In genomic region chr9:23031916-23032315, GRCm38 (mm10) we compare ENCODE assay signal across 16 mouse cellular contexts.
A peak's percentile ranks its signal among the peaks of the same experiment; 100 is the strongest.
DNase-seq lines count a peak whose midpoint lies in the region; ATAC-seq and TF ChIP-seq lines count a peak whose summit lies in the region.
"Had no signal": no experiment of that assay in that cellular context is flagged by ENCODE, and none has a peak within 500 bp of the region (broad histone marks: within the 10 kb centered on the region; RNA-seq: fewer than 3 reads in every experiment).

No protein-coding gene starts in this region.

- TF ChIP-seq CTCF in midbrain, postnatal 0 days (IDR thresholded peaks at IDR 0.05) = no peak

- no peaks in the 10 kb centered on the region for H3K36me3 ChIP-seq in midbrain, embryonic 11.5 days (ENCODE audit: control insufficient read depth, insufficient read depth, low read length)
- H3K36me3 ChIP-seq in midbrain, postnatal 0 days (ENCODE audit: insufficient read depth, low read length) = no peaks in the 10 kb centered on the region
- no peaks in the 10 kb centered on the region for H3K36me3 ChIP-seq in hindbrain, embryonic 11.5 days (ENCODE audit: control insufficient read depth, insufficient read depth, low read length)
- H3K36me3 ChIP-seq: embryonic facial prominence, embryonic 15.5 days; neural tube, embryonic 15.5 days had no signal

- H3K4me2 ChIP-seq in midbrain, embryonic 11.5 days = no peak overlapping the region
- H3K4me2 ChIP-seq in midbrain, postnatal 0 days (ENCODE audit: low read depth, low read length, poor library complexity, severe bottlenecking) = no peak overlapping the region
- H3K4me2 ChIP-seq in hindbrain, embryonic 11.5 days (replicated peaks; ENCODE audit: low read depth, low read length) = no peak overlapping the region
- H3K4me2 ChIP-seq: embryonic facial prominence, embryonic 15.5 days; neural tube, embryonic 15.5 days had no signal

- H3K4me3 ChIP-seq in midbrain, embryonic 11.5 days (ENCODE audit: low read depth, low read length) = no peak overlapping the region
- H3K4me3 ChIP-seq in midbrain, postnatal 0 days (ENCODE audit: low read depth, low read length) = no peak overlapping the region
- no peak overlapping the region for H3K4me3 ChIP-seq in hindbrain, embryonic 11.5 days (ENCODE audit: low read depth, low read length)
- H3K4me3 ChIP-seq: embryonic facial prominence, embryonic 15.5 days; neural tube, embryonic 15.5 days had no signal

- ATAC-seq in midbrain, embryonic 11.5 days (ENCODE audit: low FRiP score) = no peak
- no peak for ATAC-seq in midbrain, postnatal 0 days (ENCODE audit: low FRiP score)
- ATAC-seq in hindbrain, embryonic 11.5 days (ENCODE audit: low FRiP score) = no peak
- ATAC-seq: CD4-positive, CD25-positive, alpha-beta regulatory T cell, adult 4 months; lung, postnatal 0 days had no signal

- H3K4me1 ChIP-seq in midbrain, embryonic 11.5 days (ENCODE audit: control insufficient read depth, insufficient read depth, low read length) = peaks cover 12% of the 10 kb centered on the region
- peaks cover 10% of the 10 kb centered on the region for H3K4me1 ChIP-seq in midbrain, postnatal 0 days (ENCODE audit: insufficient read depth, low read length)
- H3K4me1 ChIP-seq in hindbrain, embryonic 11.5 days (replicated peaks; ENCODE audit: control insufficient read depth, insufficient read depth, low read length) = peaks cover 4% of the 10 kb centered on the region

- peak; percentile 22 for DNase-seq in gastrocnemius, adult 18-20 months (ENCODE audit: low spot score)
- DNase-seq in gastrocnemius, postnatal 10 days = no peak
- DNase-seq in midbrain, embryonic 11.5 days (ENCODE audit: low spot score, missing footprints) = peak; percentile 37
- DNase-seq in midbrain, postnatal 0 days (ENCODE audit: low spot score) = no peak
- peak; percentile 33 to 68 for DNase-seq in cerebellum, postnatal 25 days
- no peak for DNase-seq in lung, postnatal 25 days (ENCODE audit: low spot score)
- DNase-seq in MN1 (ENCODE audit: low spot score) = no peak
- no peak for DNase-seq in hindbrain, embryonic 11.5 days (ENCODE audit: low spot score)
- DNase-seq: right cerebral cortex, adult 18-20 months; spleen, adult 18-20 months; thymus, postnatal 14 days had no signal

- H3K9ac ChIP-seq in midbrain, embryonic 11.5 days (ENCODE audit: low read length) = no peak overlapping the region
- no peak overlapping the region for H3K9ac ChIP-seq in midbrain, postnatal 0 days (replicated peaks; ENCODE audit: low read length, poor library complexity, severe bottlenecking)
- H3K9ac ChIP-seq in hindbrain, embryonic 11.5 days (ENCODE audit: low read depth, low read length) = no peak overlapping the region
- H3K9ac ChIP-seq: embryonic facial prominence, embryonic 15.5 days; liver, embryonic 14.5 days; neural tube, embryonic 15.5 days had no signal

- 88% methylated on average over 9 of the region's 9 CpGs for WGBS in midbrain, embryonic 11.5 days
- 87% methylated on average over 9 of the region's 9 CpGs for WGBS in midbrain, postnatal 0 days
- 87% methylated on average over 9 of the region's 9 CpGs for WGBS in hindbrain, embryonic 11.5 days

- peaks cover 4% of the 10 kb centered on the region; the same call in 1 of the 2 replicates for H3K27me3 ChIP-seq in midbrain, embryonic 11.5 days (ENCODE audit: control insufficient read depth, insufficient read depth, low read length)
- no peaks in the 10 kb centered on the region for H3K27me3 ChIP-seq in midbrain, postnatal 0 days (ENCODE audit: insufficient read depth, low read length)
- H3K27me3 ChIP-seq in hindbrain, embryonic 11.5 days (ENCODE audit: control insufficient read depth, insufficient read depth, low read length) = no peaks in the 10 kb centered on the region; the same call in 1 of the 2 replicates

- no peaks in the 10 kb centered on the region for H3K9me3 ChIP-seq in midbrain, embryonic 11.5 days (ENCODE audit: control insufficient read depth, low read length)
- no peaks in the 10 kb centered on the region for H3K9me3 ChIP-seq in midbrain, postnatal 0 days (ENCODE audit: low read length)
- no peaks in the 10 kb centered on the region for H3K9me3 ChIP-seq in hindbrain, embryonic 11.5 days (ENCODE audit: control insufficient read depth, low read length)
- H3K9me3 ChIP-seq: embryonic facial prominence, embryonic 15.5 days; neural tube, embryonic 15.5 days had no signal

- no peak overlapping the region for H3K27ac ChIP-seq in midbrain, embryonic 11.5 days (ENCODE audit: low read depth, low read length)
- H3K27ac ChIP-seq in midbrain, postnatal 0 days (ENCODE audit: low read depth, low read length) = no peak overlapping the region
- no peak overlapping the region for H3K27ac ChIP-seq in hindbrain, embryonic 11.5 days (ENCODE audit: low read depth, low read length)
- H3K27ac ChIP-seq: embryonic facial prominence, embryonic 15.5 days; liver, embryonic 14.5 days; neural tube, embryonic 15.5 days had no signal

Comparison
In these comparisons a context has a peak if more than half of its experiments do, and no peak if none do; other contexts are left out.
1. DNase-seq: peak in gastrocnemius, adult 18-20 months (single experiment), midbrain, embryonic 11.5 days (single experiment) and cerebellum, postnatal 25 days (2 of 2); none in gastrocnemius, postnatal 10 days (single experiment), midbrain, postnatal 0 days (single experiment), lung, postnatal 25 days (single experiment), MN1 (single experiment) and hindbrain, embryonic 11.5 days (single experiment).